Mouse (Mus musculus) liver, embryonic 14.5 days (tissue): ENCODE results near the gene Tns3.

Source experiments
- CTCF ChIP-seq: IDR thresholded peaks from 2 replicates; pipeline ENCODE4 v1.5.1; 2016; ENCODE audit warnings: antibody characterized with exemption, low read depth, control low read depth
- EP300 ChIP-seq: IDR thresholded peaks from 2 replicates; pipeline ENCODE4 v1.6.1; 2016; ENCODE audit warnings: antibody characterized with exemption, low read depth

GRCm38 (mm10) chr11:8680650-8681049 is 16.3 kb upstream of the Tns3 start:
- TF ChIP-seq CTCF (no peak), EP300 (no peak)
